Mouse (Mus musculus): ENCODE data around the gene Cnnm4.
"Not testable (repeated sequence)": the region's sequence is repeated elsewhere in the genome, so short reads cannot be mapped to it uniquely, and the experiment has no call there.

Gene Cnnm4

GRCm38 (mm10) chr1:36518259-36518658 is 46.8 kb downstream of the Cnnm4 start:
- peak; percentile 54 to 70 for DNase-seq

GRCm38 (mm10) chr1:36519626-36520025 is 48.2 kb downstream of the Cnnm4 start:
- DNase-seq = no peak

GRCm38 (mm10) chr1:36522210-36522609 is 50.8 kb downstream of the Cnnm4 start:
- peak in 1 of 2 experiments; percentile 54 for DNase-seq

- DNase-seq = no peak
These were observed 52.1 kb downstream of the Cnnm4 start for GRCm38 (mm10) chr1:36523332-36524013.

GRCm38 (mm10) chr1:36524058-36524457 is 52.6 kb downstream of the Cnnm4 start:
- no peak for DNase-seq

- no peak for DNase-seq
These were observed 54.4 kb downstream of the Cnnm4 start for GRCm38 (mm10) chr1:36525774-36526173.

GRCm38 (mm10) chr1:36526903-36527302 is 55.5 kb downstream of the Cnnm4 start:
- DNase-seq = no peak

GRCm38 (mm10) chr1:36528351-36528750 is 56.9 kb downstream of the Cnnm4 start:
- DNase-seq = no peak

GRCm38 (mm10) chr1:36529274-36529673 is 57.9 kb downstream of the Cnnm4 start:
- DNase-seq = no peak

GRCm38 (mm10) chr1:36529875-36530274 is 58.5 kb downstream of the Cnnm4 start:
- no peak for DNase-seq

GRCm38 (mm10) chr1:36530485-36530884 is 59.1 kb downstream of the Cnnm4 start:
- DNase-seq = no peak

GRCm38 (mm10) chr1:36530962-36531361 is 59.5 kb downstream of the Cnnm4 start:
- no peak for DNase-seq

- no peak for DNase-seq
These were observed 60.0 kb downstream of the Cnnm4 start for GRCm38 (mm10) chr1:36531461-36531860.

GRCm38 (mm10) chr1:36533546-36533945 is 62.1 kb downstream of the Cnnm4 start:
- no peak for DNase-seq

GRCm38 (mm10) chr1:36534595-36535058 is 63.2 kb downstream of the Cnnm4 start:
- DNase-seq = no peak

- peak; percentile 69 to 72 for DNase-seq
These were observed 64.3 kb downstream of the Cnnm4 start for GRCm38 (mm10) chr1:36535477-36536396.

- no peak for DNase-seq
These were observed 64.9 kb downstream of the Cnnm4 start for GRCm38 (mm10) chr1:36536397-36536728.

GRCm38 (mm10) chr1:36536783-36537182 is 65.4 kb downstream of the Cnnm4 start, which contains the start of gene Ankrd23:
Gene Ankrd23, minus strand, starts transcription at chr1:36536883.
- not testable (repeated sequence) for DNase-seq

GRCm38 (mm10) chr1:36538727-36539126 is 67.3 kb downstream of the Cnnm4 start:
- no peak for DNase-seq

GRCm38 (mm10) chr1:36539186-36539585 is 67.8 kb downstream of the Cnnm4 start, which contains the start of gene Gm42417:
Gene Gm42417, minus strand, starts transcription at chr1:36539429.
- DNase-seq = peak in 1 of 2 experiments; percentile 19

GRCm38 (mm10) chr1:36540132-36540531 is 68.7 kb downstream of the Cnnm4 start:
- peak in 1 of 2 experiments; percentile 6 for DNase-seq

GRCm38 (mm10) chr1:36540807-36541206 is 69.4 kb downstream of the Cnnm4 start:
- peak in 1 of 2 experiments; percentile 30 for DNase-seq

GRCm38 (mm10) chr1:36541844-36542243 is 70.4 kb downstream of the Cnnm4 start:
- DNase-seq = peak; percentile 68 to 72

- DNase-seq = peak in 1 of 2 experiments; percentile 9
These were observed 71.5 kb downstream of the Cnnm4 start for GRCm38 (mm10) chr1:36542925-36543324.

Measured in cerebellum, adult 18-20 months (tissue).